Mouse (Mus musculus) spleen, adult 2 months (tissue): Measurements from ENCODE around the gene Ankrd33.

Experiments used
- CTCF ChIP-seq: fragments of 200-500 bp; IDR thresholded peaks from 2 replicates; pipeline ENCODE4 v1.5.1; 2011; ENCODE audit warnings: mild to moderate bottlenecking, inconsistent platforms; ENCODE audit not compliant: insufficient read depth, insufficient read length, insufficient replicate concordance; ENCODE audit errors: extremely low read depth
- POLR2A ChIP-seq: fragments of 200-500 bp; IDR thresholded peaks from 2 replicates; pipeline ENCODE4 v1.6.1; 2011; ENCODE audit warnings: low read depth, low read length, inconsistent platforms

GRCm38 (mm10) chr15:101132041-101132440 is 16.5 kb downstream of the Ankrd33 start:
- TF ChIP-seq CTCF (no peak), POLR2A (no peak)
